Mouse (Mus musculus): ENCODE measurements around the gene Reps2.

- TF ChIP-seq CTCF (IDR thresholded peaks at IDR 0.05; ENCODE audit: borderline replicate concordance, insufficient read depth, low read depth, low read length) (no peak), POLR2A (IDR thresholded peaks at IDR 0.05; ENCODE audit: borderline replicate concordance, insufficient read depth, low read length) (no peak)
These were observed 200.5 kb downstream of the Reps2 start for GRCm38 (mm10) chrX:162442970-162443369.
